Mouse (Mus musculus) CH12.LX (cell line): ENCODE measurements at regions not wholly inside any gene's neighbourhood (a gene's known extent, or its start where the extent isn't known, plus 50 kb on each side); places are given as distances from the start of the nearest gene placed in this dataset.

Experiments
- DNase-seq: peaks from one replicate; pipeline ENCODE4 v3.0.0-alpha.2; 2013; ENCODE audit errors: extremely low read depth
- H3K27ac ChIP-seq: 2 replicates; pipeline ENCODE4 v1.5.1; 2012; ENCODE audit warnings: low read depth, mild to moderate bottlenecking, control low read depth, moderate library complexity; ENCODE audit not compliant: insufficient read depth
- H3K27me3 ChIP-seq: replicated peaks from 2 replicates; pipeline ENCODE3; 2012; ENCODE audit warnings: inconsistent platforms
- H3K36me3 ChIP-seq, 2 experiments: replicated peaks in 1 of 2; 2 replicates each; pipeline versions ENCODE3 to v1.6.1; 2012; ENCODE audit warnings: inconsistent platforms in 1 of 2, low read length in 1 of 2, mild to moderate bottlenecking in 1 of 2, mixed read lengths in 1 of 2, moderate library complexity in 1 of 2; ENCODE audit not compliant: control insufficient read depth in 1 of 2, insufficient read depth in 1 of 2
- H3K4me1 ChIP-seq, 2 experiments: 2 replicates each; pipeline ENCODE4 v1.6.1; 2012; ENCODE audit warnings: inconsistent platforms in 1 of 2, moderate library complexity in 1 of 2; ENCODE audit not compliant: insufficient read depth in 2 of 2, control insufficient read depth in 1 of 2
- H3K4me2 ChIP-seq: 2 replicates; pipeline ENCODE4 v1.6.1; 2012; ENCODE audit warnings: low read depth, mild to moderate bottlenecking, control low read depth; ENCODE audit not compliant: poor library complexity, insufficient read depth, severe bottlenecking
- H3K4me3 ChIP-seq, 3 experiments: fragments of 150-350 bp in 1 of 3; sonication (generic) in 1 of 3; replicated peaks in 1 of 3; 2 replicates each; pipeline versions ENCODE3 to v1.5.1; 2011 to 2012; ENCODE audit warnings: low read depth in 2 of 3, low read length in 2 of 3, mild to moderate bottlenecking in 2 of 3, moderate library complexity in 2 of 3, control low read depth in 1 of 3, improper control_type of control experiment in 1 of 3, inconsistent platforms in 1 of 3, mixed read lengths in 1 of 3; ENCODE audit not compliant: poor library complexity in 1 of 3
- H3K79me2 ChIP-seq: replicated peaks from 2 replicates; pipeline ENCODE4 v1.6.1; 2012; ENCODE audit warnings: mild to moderate bottlenecking, moderate library complexity; ENCODE audit not compliant: control insufficient read depth, poor library complexity, insufficient read depth, severe bottlenecking; ENCODE audit errors: extremely low read depth
- H3K9ac ChIP-seq: 2 replicates; pipeline ENCODE4 v1.6.1; 2012; ENCODE audit warnings: low read depth, mild to moderate bottlenecking, control low read depth, moderate library complexity; ENCODE audit not compliant: insufficient read depth
- H3K9me3 ChIP-seq: replicated peaks from 2 replicates; pipeline ENCODE3; 2012; ENCODE audit warnings: low read length, inconsistent platforms, mixed read lengths
- CHD2 ChIP-seq: IDR thresholded peaks from 2 replicates; pipeline ENCODE4 v1.6.1; 2011; ENCODE audit warnings: low read length, improper control_type of control experiment
- CTCF ChIP-seq, 2 experiments: IDR thresholded peaks in 1 of 2; conservative IDR thresholded peaks in 1 of 2; 2 replicates each; pipeline ENCODE4 v1.5.1; 2011 to 2012; ENCODE audit warnings: low read depth in 2 of 2, low read length in 2 of 2, improper control_type of control experiment in 1 of 2, inconsistent platforms in 1 of 2, mild to moderate bottlenecking in 1 of 2, moderate library complexity in 1 of 2
- ELF1 ChIP-seq: IDR thresholded peaks from 2 replicates; pipeline ENCODE4 v1.6.1; 2014; ENCODE audit warnings: low read depth, mild to moderate bottlenecking, inconsistent platforms, low read length, improper control_type of control experiment
- EP300 ChIP-seq: IDR thresholded peaks from 2 replicates; pipeline ENCODE4 v1.6.1; 2011; ENCODE audit warnings: low read length, improper control_type of control experiment
- ETS1 ChIP-seq: conservative IDR thresholded peaks from 2 replicates; pipeline ENCODE4 v1.6.1; 2012; ENCODE audit warnings: low read depth, mild to moderate bottlenecking, inconsistent platforms, low read length, improper control_type of control experiment, moderate library complexity
- JUN ChIP-seq: IDR thresholded peaks from 2 replicates; pipeline ENCODE4 v1.6.1; 2011; ENCODE audit warnings: low read depth, mild to moderate bottlenecking, low read length, improper control_type of control experiment, moderate library complexity; ENCODE audit not compliant: insufficient read depth
- JUND ChIP-seq: conservative IDR thresholded peaks from 2 replicates; pipeline ENCODE4 v1.6.1; 2011; ENCODE audit warnings: low read depth, low read length, improper control_type of control experiment
- KAT2A ChIP-seq: IDR thresholded peaks from 2 replicates; pipeline ENCODE4 v1.6.1; 2012; ENCODE audit warnings: low read length, improper control_type of control experiment, inconsistent platforms; ENCODE audit not compliant: insufficient replicate concordance
- MAX ChIP-seq: IDR thresholded peaks from 2 replicates; pipeline ENCODE4 v1.6.1; 2011; ENCODE audit warnings: low read length, improper control_type of control experiment
- MAZ ChIP-seq: IDR thresholded peaks from 2 replicates; pipeline ENCODE4 v1.6.1; 2012; ENCODE audit warnings: low read depth, mild to moderate bottlenecking, inconsistent platforms, low read length, improper control_type of control experiment, moderate library complexity
- MEF2A ChIP-seq: IDR thresholded peaks from 2 replicates; pipeline ENCODE4 v1.6.1; 2014; ENCODE audit warnings: low read depth, mild to moderate bottlenecking, inconsistent platforms, low read length, improper control_type of control experiment, borderline replicate concordance
- MYC ChIP-seq: IDR thresholded peaks from 2 replicates; pipeline ENCODE4 v1.6.1; 2011; ENCODE audit warnings: low read depth, mild to moderate bottlenecking, improper control_type of control experiment, low read length
- NELFE ChIP-seq: IDR thresholded peaks from 2 replicates; pipeline ENCODE4 v1.6.1; 2011; ENCODE audit warnings: low read depth, low read length, improper control_type of control experiment
- NRF1 ChIP-seq: IDR thresholded peaks from 2 replicates; pipeline ENCODE4 v1.6.1; 2014; ENCODE audit warnings: low read depth, mild to moderate bottlenecking, inconsistent platforms, low read length, improper control_type of control experiment, moderate library complexity
- POLR2AphosphoS2 ChIP-seq: IDR thresholded peaks from 2 replicates; pipeline ENCODE4 v1.6.1; 2011; ENCODE audit warnings: low read depth, low read length, improper control_type of control experiment
- RAD21 ChIP-seq: IDR thresholded peaks from 2 replicates; pipeline ENCODE4 v1.6.1; 2011; ENCODE audit warnings: low read depth, mild to moderate bottlenecking, low read length, improper control_type of control experiment, moderate library complexity
- SIN3A ChIP-seq: IDR thresholded peaks from 2 replicates; pipeline ENCODE4 v1.6.1; 2012; ENCODE audit warnings: low read length, improper control_type of control experiment, inconsistent platforms
- SMC3 ChIP-seq: IDR thresholded peaks from 2 replicates; pipeline ENCODE4 v1.6.1; 2011; ENCODE audit warnings: low read depth, low read length, improper control_type of control experiment
- TBP ChIP-seq: conservative IDR thresholded peaks from 2 replicates; pipeline ENCODE4 v1.6.1; 2011; ENCODE audit warnings: low read depth, low read length, improper control_type of control experiment
- UBTF ChIP-seq: IDR thresholded peaks from 2 replicates; pipeline ENCODE4 v1.6.1; 2012; ENCODE audit warnings: low read depth, mild to moderate bottlenecking, inconsistent platforms, low read length, improper control_type of control experiment, moderate library complexity
- USF2 ChIP-seq: conservative IDR thresholded peaks from 2 replicates; pipeline ENCODE4 v1.6.1; 2011; ENCODE audit warnings: low read depth, low read length, improper control_type of control experiment
- ZC3H11A ChIP-seq: IDR thresholded peaks from 2 replicates; pipeline ENCODE4 v1.6.1; 2012; ENCODE audit warnings: low read depth, mild to moderate bottlenecking, inconsistent platforms, low read length, improper control_type of control experiment
- ZMIZ1 ChIP-seq: IDR thresholded peaks from 2 replicates; pipeline ENCODE4 v1.6.1; 2012; ENCODE audit warnings: low read depth, mild to moderate bottlenecking, inconsistent platforms, low read length, improper control_type of control experiment
- ZNF384 ChIP-seq: IDR thresholded peaks from 2 replicates; pipeline ENCODE4 v1.6.1; 2012; ENCODE audit warnings: low read depth, low read length, improper control_type of control experiment, inconsistent platforms
- dilution Hi-C: fragments of 300-500 bp; cut with MboI; formaldehyde crosslinking; loops from 2 replicates; pipeline ENCODE4 v1.14.3; 2020; ENCODE audit warnings: low sequenced_read_pairs; ENCODE audit not compliant: extremely low pct_unique_long_range_greater_than_20kb, extremely low pct_ligation_motif_present
- in situ Hi-C: fragments of 300-500 bp; cut with MboI; formaldehyde crosslinking; loops from 3 replicates; pipeline ENCODE4 v1.14.3; 2019; ENCODE audit warnings: low sequenced_read_pairs, low pct_ligation_motif_present, low pct_unique_long_range_greater_than_20kb, mixed read lengths

GRCm38 (mm10) chr7:40655391-40655790 is 242.7 kb upstream of the Vstm2b start:
- H3K4me1 ChIP-seq: no peaks in the 10 kb centered on the region
- no peaks in the 10 kb centered on the region for H3K27me3 ChIP-seq
- H3K9me3 ChIP-seq: no peaks in the 10 kb centered on the region
- H3K36me3 ChIP-seq: no peaks in the 10 kb centered on the region
- no peak overlapping the region for H3K4me2 ChIP-seq
- no peak overlapping the region for H3K9ac ChIP-seq
- DNase-seq: no peak
- H3K27ac ChIP-seq: no peak overlapping the region
- dilution Hi-C loops (no loop called here), in situ Hi-C loops (no loop called here)
- TF ChIP-seq USF2: no peak
- no peak for TF ChIP-seq MEF2A
- TF ChIP-seq MYC: no peak
- no peak for TF ChIP-seq POLR2AphosphoS2
- no peak for TF ChIP-seq SIN3A
- TF ChIP-seq SMC3: no peak
- TF ChIP-seq RAD21: no peak
- no peak for TF ChIP-seq CTCF (conservative IDR thresholded peaks at IDR 0.05 in 1 of 2, IDR thresholded peaks at IDR 0.05 in 1 of 2; ENCODE audit: low read depth in 2 of 2, low read length in 2 of 2)
- TF ChIP-seq ZNF384: no peak
- TF ChIP-seq ELF1: no peak
- no peak for TF ChIP-seq JUND
- no peak for TF ChIP-seq EP300
- no peak for TF ChIP-seq CHD2
- TF ChIP-seq UBTF: no peak
- TF ChIP-seq KAT2A: no peak
- no peak for TF ChIP-seq MAZ
- no peak for TF ChIP-seq ZMIZ1
- no peak for TF ChIP-seq ZC3H11A
- H3K4me3 ChIP-seq: no peak overlapping the region
- no peaks in the 10 kb centered on the region for H3K79me2 ChIP-seq

GRCm38 (mm10) chr7:40659662-40660061 is 238.5 kb upstream of the Vstm2b start:
- no peak overlapping the region for H3K4me3 ChIP-seq
- no peaks in the 10 kb centered on the region for H3K27me3 ChIP-seq
- no peaks in the 10 kb centered on the region for H3K36me3 ChIP-seq
- H3K4me1 ChIP-seq: no peaks in the 10 kb centered on the region
- H3K9ac ChIP-seq: no peak overlapping the region
- H3K79me2 ChIP-seq: no peaks in the 10 kb centered on the region
- H3K27ac ChIP-seq: no peak overlapping the region
- in situ Hi-C loops (no loop called here), dilution Hi-C loops (no loop called here)
- no peak overlapping the region for H3K4me2 ChIP-seq
- DNase-seq: no peak
- no peaks in the 10 kb centered on the region for H3K9me3 ChIP-seq
- TF ChIP-seq ZC3H11A (no peak), CHD2 (no peak), CTCF (conservative IDR thresholded peaks at IDR 0.05 in 1 of 2, IDR thresholded peaks at IDR 0.05 in 1 of 2; ENCODE audit: low read depth in 2 of 2, low read length in 2 of 2) (no peak), TBP (no peak), ETS1 (no peak), SMC3 (no peak), NELFE (no peak), MAX (no peak), UBTF (no peak), EP300 (no peak), JUN (no peak), NRF1 (no peak)
